Mouse (Mus musculus) liver, embryonic 14.5 days (tissue): ENCODE results near the gene Fermt2.

Experiments used
- CTCF ChIP-seq: IDR thresholded peaks from 2 replicates; pipeline ENCODE4 v1.5.1; 2016; ENCODE audit warnings: antibody characterized with exemption, low read depth, control low read depth
- EP300 ChIP-seq: IDR thresholded peaks from 2 replicates; pipeline ENCODE4 v1.6.1; 2016; ENCODE audit warnings: antibody characterized with exemption, low read depth

DNA sequence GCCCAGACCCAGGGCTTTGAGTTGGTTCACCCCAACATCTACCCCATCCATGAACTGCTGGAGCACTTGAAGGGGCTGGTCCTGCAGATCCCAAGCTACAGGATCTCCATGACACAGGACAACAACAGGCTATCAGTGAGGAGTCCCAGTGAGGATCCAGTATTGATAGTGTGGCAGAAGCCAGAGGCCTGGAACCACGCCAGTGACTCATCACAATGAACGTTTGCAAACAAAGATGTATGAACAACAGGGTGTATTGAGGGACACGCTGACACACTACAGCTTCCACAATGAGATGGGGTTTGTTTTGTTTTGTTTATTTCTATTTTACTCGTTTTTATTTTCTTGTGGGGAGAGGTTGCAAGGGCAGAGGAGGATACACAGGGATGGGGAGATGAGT lies 107.5 kb downstream of the Fermt2 start:
- no peak for TF ChIP-seq CTCF
- no peak for TF ChIP-seq EP300
